Mouse (Mus musculus) neural tube, embryonic 13.5 days (tissue): ENCODE results near the gene Ccdc149. TPM values are rescaled to one million over a fixed set of nuclear protein-coding genes. Genes with fewer than 3 reads are reported as not detected.

ENCODE experiments used
- ATAC-seq: fragments of 200-750 bp; cut with Nextera tagmentation; 2 replicates; pipeline ENCODE4 v1.8.0; 2017; ENCODE audit warnings: low read depth, mild to moderate bottlenecking, moderate TSS enrichment, moderate library complexity
- H3K27ac ChIP-seq: fragments of 300-500 bp; sonication (generic); replicated peaks from 2 replicates; pipeline ENCODE4 v1.5.1; 2015; ENCODE audit warnings: moderate library complexity, mild to moderate bottlenecking, inconsistent platforms
- H3K27me3 ChIP-seq: fragments of 300-500 bp; sonication (generic); 2 replicates; pipeline ENCODE4 v1.6.1; 2015; ENCODE audit warnings: mild to moderate bottlenecking, inconsistent platforms
- H3K36me3 ChIP-seq: fragments of 300-500 bp; sonication (generic); 2 replicates; pipeline ENCODE4 v1.6.1; 2015; ENCODE audit warnings: mild to moderate bottlenecking, inconsistent platforms
- H3K4me1 ChIP-seq: fragments of 300-500 bp; sonication (generic); replicated peaks from 2 replicates; pipeline ENCODE4 v1.6.1; 2015; ENCODE audit warnings: inconsistent platforms
- H3K4me2 ChIP-seq: fragments of 300-500 bp; sonication (generic); 2 replicates; pipeline ENCODE4 v1.6.1; 2015; ENCODE audit warnings: inconsistent platforms, mild to moderate bottlenecking, moderate library complexity
- H3K4me3 ChIP-seq: fragments of 300-500 bp; sonication (generic); 2 replicates; pipeline ENCODE4 v1.5.1; 2015; ENCODE audit warnings: mild to moderate bottlenecking, inconsistent platforms
- H3K9ac ChIP-seq: fragments of 300-500 bp; sonication (generic); 2 replicates; pipeline ENCODE4 v1.6.1; 2015; ENCODE audit warnings: moderate library complexity, mild to moderate bottlenecking, inconsistent platforms
- H3K9me3 ChIP-seq: fragments of 300-500 bp; sonication (generic); 2 replicates; pipeline ENCODE4 v1.6.1; 2016; ENCODE audit warnings: inconsistent platforms
- WGBS: fragments of 180-500 bp; shearing (Covaris S2); methylation state at CpG from one replicate; pipeline ENCODE4 v1.1.7; 2015; 5-methylcytosine and 5-hydroxymethylcytosine counted together
- polyA plus RNA-seq: library from polyadenylated mRNA; unstranded; fragments of >200 nt; fragmentation: Nextera tagmentation; extraction: Ambion mirVana; gene quantifications from 2 replicates; pipeline ENCODE4 v1.2.1, GENCODE M21; 2015

Gene Ccdc149
- polyA plus RNA-seq: 7.5 and 7.8 TPM in 2 replicates

DNA sequence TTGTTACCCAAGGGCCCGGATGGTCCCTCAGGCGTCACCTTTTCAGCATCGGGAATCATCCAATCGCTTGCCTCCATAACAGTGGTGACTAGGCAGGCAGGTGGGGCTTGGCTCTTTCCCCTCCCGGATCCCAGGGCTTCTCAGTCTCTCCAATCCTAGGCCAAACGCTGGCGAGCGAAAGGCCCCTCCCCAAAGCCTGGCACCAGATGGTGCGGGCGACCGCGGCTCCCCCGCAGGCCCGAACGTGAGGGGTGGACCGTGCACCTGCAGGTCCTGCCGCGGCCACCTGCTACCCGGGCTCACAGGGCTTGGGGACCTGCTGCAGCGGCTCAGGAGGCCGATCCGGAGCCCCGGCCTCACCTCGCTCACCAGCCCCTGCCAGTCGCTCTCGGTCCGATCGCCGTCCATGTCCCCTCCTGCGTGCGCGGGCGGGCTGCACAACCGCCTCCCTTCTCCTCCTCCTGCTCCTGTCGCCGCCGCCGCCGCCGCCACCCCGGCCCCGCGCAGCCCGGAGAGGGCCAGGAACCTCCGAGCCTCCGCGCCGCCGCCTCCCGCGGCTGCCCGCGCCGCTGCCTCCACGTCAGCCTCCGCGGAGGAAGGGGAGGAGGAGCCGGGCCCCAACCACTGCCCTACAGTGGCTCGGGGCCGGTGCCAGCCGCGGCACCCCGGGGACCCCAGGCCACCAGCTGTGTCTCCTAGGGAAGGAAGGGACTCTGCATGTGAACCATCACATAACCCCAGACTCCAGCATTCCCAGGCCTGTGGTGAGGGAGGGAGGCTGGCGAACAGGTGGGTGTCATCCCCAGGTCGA lies at the start of gene Ccdc149:
Gene Ccdc149, minus strand, starts transcription at position 531 of the 811 bp plus-strand sequence.
- H3K9ac ChIP-seq: peak within 1 kb of the TSS; percentile 92
- peak within 1 kb of the TSS; percentile 67 for H3K4me3 ChIP-seq
- peaks cover 15% of the 10 kb centered on the region for H3K4me1 ChIP-seq
- 1% methylated on average over 51 of the region's 65 CpGs for WGBS
- no peaks in the 10 kb centered on the region for H3K36me3 ChIP-seq
- 0 out of 2 replicates have a peak, but pooled peaks cover 2% of the 10 kb centered on the region for H3K27me3 ChIP-seq
- H3K9me3 ChIP-seq: no peaks in the 10 kb centered on the region; the same call in 1 of the 2 replicates
- H3K4me2 ChIP-seq: peak within 1 kb of the TSS; percentile 84
- peak; percentile 94 for ATAC-seq
- H3K27ac ChIP-seq: peak within 1 kb of the TSS; percentile 87

DNA sequence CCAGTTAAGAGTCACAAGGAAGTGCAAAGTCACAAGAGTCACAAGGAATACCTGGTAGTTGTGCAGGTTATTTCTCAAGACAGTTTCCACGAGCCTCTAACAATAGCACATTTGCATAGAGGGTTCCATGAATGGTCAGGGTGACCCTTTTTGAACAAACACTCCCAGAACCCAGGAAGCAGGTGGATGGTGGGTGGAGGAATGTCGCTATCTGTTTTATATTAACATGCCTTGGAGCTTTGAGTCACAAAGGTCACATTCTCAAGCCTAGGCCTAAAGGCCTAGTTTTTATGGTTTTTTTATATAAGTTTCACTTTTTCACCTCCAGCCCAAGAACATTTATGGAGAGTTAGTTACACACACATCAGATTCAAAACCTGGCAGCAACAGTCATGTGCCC lies 48.6 kb upstream of the Ccdc149 start:
- H3K27ac ChIP-seq: no peak overlapping the region
- H3K4me1 ChIP-seq: peaks cover 12% of the 10 kb centered on the region
- H3K27me3 ChIP-seq: peaks cover 5% of the 10 kb centered on the region
- H3K9ac ChIP-seq: no peak overlapping the region
- no peak for ATAC-seq
- H3K9me3 ChIP-seq: no peaks in the 10 kb centered on the region
- no peaks in the 10 kb centered on the region for H3K36me3 ChIP-seq
- no peak overlapping the region for H3K4me3 ChIP-seq
- H3K4me2 ChIP-seq: no peak overlapping the region
- WGBS: 80% methylated on average over 2 of the region's 2 CpGs

GRCm38 (mm10) chr5:52516072-52516476 lies 44.8 kb upstream of the Ccdc149 start:
- peak overlapping the region; percentile 67 for H3K9ac ChIP-seq
- H3K9me3 ChIP-seq: no peaks in the 10 kb centered on the region
- H3K4me3 ChIP-seq: peak overlapping the region; percentile 36
- no peaks in the 10 kb centered on the region for H3K36me3 ChIP-seq
- H3K4me1 ChIP-seq: peaks cover 12% of the 10 kb centered on the region
- peaks cover 5% of the 10 kb centered on the region for H3K27me3 ChIP-seq
- H3K27ac ChIP-seq: no peak overlapping the region
- H3K4me2 ChIP-seq: peak overlapping the region; percentile 69
- 15% methylated on average over 21 of the region's 21 CpGs for WGBS
- ATAC-seq: peak; percentile 84

DNA sequence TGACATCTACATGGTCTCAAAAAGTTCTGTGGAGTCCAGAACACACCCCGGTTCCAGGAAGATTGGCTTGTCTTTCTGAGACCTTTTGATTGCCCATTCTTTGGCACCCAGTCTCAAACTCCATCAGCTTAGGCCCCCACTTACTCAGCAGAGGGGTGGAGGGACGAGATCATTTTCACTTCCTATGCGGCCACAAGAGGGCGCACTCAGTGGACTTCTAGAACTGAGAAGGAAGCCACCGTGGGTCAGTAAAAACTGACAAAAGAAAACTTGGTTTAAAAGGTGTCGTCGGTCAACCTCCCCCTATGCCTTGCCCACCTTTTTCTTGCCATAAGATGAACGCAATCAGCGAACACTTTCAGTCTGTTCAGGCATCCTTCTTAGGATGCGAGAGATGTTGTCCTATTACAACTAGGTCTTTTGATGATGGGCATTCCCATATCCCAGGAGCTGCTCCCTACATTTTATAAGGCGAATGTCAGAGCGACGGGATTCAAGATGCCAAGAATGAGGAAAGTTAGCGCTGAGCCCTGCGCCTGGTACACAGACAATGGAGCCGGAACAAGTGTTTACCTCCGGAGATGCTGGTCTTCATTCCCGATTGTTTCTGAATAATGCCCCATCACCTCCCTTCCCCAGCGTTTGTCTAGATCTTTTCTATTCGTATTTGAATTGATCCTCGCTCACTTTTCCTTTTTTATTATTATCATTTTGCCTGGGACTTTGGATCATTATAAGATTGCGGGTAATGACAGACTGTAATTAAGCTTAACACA lies 44.1 kb upstream of the Ccdc149 start:
- peaks cover 12% of the 10 kb centered on the region for H3K4me1 ChIP-seq
- no peak overlapping the region for H3K27ac ChIP-seq
- no peaks in the 10 kb centered on the region for H3K9me3 ChIP-seq
- peak overlapping the region; percentile 69 for H3K4me2 ChIP-seq
- H3K27me3 ChIP-seq: peaks cover 5% of the 10 kb centered on the region
- peak overlapping the region; percentile 36 for H3K4me3 ChIP-seq
- H3K9ac ChIP-seq: peak overlapping the region; percentile 67
- 21% methylated on average over 22 of the region's 22 CpGs for WGBS
- ATAC-seq: peak; percentile 50; the same call in 1 of the 2 replicates
- H3K36me3 ChIP-seq: no peaks in the 10 kb centered on the region

DNA sequence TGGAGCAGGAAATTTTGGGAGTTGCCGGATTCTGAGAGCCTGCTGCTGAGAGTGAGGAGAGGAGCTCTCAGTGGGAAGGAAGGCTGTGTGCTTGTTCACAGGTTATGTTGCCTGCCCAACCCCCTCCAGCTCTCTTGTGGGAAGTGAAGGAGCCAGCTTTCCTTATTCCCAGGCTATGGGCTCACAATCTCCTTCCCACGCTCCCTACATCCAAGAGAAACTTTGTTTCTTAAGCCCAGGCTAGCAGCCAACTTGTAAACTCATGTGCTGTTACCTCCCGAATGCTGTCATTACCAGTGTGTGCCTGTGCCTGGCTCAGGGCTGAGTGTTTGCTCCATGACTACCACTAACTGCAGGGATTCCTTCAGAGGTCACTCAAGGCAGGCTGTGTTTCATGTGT lies 39.8 kb upstream of the Ccdc149 start:
- Histone ChIP-seq H3K27ac (no peak overlapping the region), H3K9me3 (no peaks in the 10 kb centered on the region), H3K4me2 (no peak overlapping the region), H3K4me1 (peaks cover 8% of the 10 kb centered on the region), H3K27me3 (no peaks in the 10 kb centered on the region), H3K36me3 (no peaks in the 10 kb centered on the region), H3K4me3 (no peak overlapping the region), H3K9ac (no peak overlapping the region)
- WGBS: 72% methylated on average over 3 of the region's 3 CpGs
- no peak for ATAC-seq

- Histone ChIP-seq H3K9me3 (no peaks in the 10 kb centered on the region), H3K27ac (no peak overlapping the region), H3K4me2 (no peak overlapping the region), H3K27me3 (no peaks in the 10 kb centered on the region), H3K9ac (no peak overlapping the region), H3K36me3 (no peaks in the 10 kb centered on the region), H3K4me1 (no peaks in the 10 kb centered on the region), H3K4me3 (no peak overlapping the region)
- no peak for ATAC-seq
- WGBS: 88% methylated on average over 6 of the region's 6 CpGs
Measured at GRCm38 (mm10) chr5:52509416-52509815, 38.1 kb upstream of the Ccdc149 start.

DNA sequence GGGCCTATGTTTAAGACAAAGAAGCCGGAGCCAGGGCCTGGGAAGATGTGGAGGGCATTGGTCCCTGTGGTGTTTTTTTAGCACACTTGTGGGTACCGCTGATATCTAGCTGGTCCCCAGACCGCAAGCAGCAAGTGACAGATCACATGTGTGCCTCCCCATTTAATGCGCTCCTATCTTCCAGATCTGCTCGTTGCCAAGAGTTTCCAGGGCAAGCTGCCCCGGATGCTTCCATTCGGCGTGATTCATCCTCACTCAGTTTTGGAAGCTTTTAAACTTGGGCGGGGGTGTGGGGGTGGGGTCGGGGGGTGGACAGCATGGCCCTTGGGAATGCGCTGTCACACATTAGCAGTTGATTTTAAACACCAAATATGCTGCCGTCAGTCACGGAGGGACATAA lies 33.3 kb upstream of the Ccdc149 start:
- H3K9ac ChIP-seq: no peak overlapping the region
- no peak for ATAC-seq
- H3K27me3 ChIP-seq: no peaks in the 10 kb centered on the region
- H3K9me3 ChIP-seq: no peaks in the 10 kb centered on the region
- no peak overlapping the region for H3K4me2 ChIP-seq
- no peak overlapping the region for H3K27ac ChIP-seq
- H3K4me3 ChIP-seq: no peak overlapping the region
- no peaks in the 10 kb centered on the region for H3K4me1 ChIP-seq
- no peaks in the 10 kb centered on the region for H3K36me3 ChIP-seq
- 79% methylated on average over 13 of the region's 13 CpGs for WGBS

- no peaks in the 10 kb centered on the region for H3K4me1 ChIP-seq
- H3K9ac ChIP-seq: no peak overlapping the region
- no peak overlapping the region for H3K4me3 ChIP-seq
- H3K36me3 ChIP-seq: no peaks in the 10 kb centered on the region
- ATAC-seq: no peak
- 90% methylated on average over 11 of the region's 11 CpGs for WGBS
- no peaks in the 10 kb centered on the region for H3K9me3 ChIP-seq
- H3K27ac ChIP-seq: no peak overlapping the region
- no peak overlapping the region for H3K4me2 ChIP-seq
- H3K27me3 ChIP-seq: no peaks in the 10 kb centered on the region
Measured at GRCm38 (mm10) chr5:52504148-52504547, 32.8 kb upstream of the Ccdc149 start.

DNA sequence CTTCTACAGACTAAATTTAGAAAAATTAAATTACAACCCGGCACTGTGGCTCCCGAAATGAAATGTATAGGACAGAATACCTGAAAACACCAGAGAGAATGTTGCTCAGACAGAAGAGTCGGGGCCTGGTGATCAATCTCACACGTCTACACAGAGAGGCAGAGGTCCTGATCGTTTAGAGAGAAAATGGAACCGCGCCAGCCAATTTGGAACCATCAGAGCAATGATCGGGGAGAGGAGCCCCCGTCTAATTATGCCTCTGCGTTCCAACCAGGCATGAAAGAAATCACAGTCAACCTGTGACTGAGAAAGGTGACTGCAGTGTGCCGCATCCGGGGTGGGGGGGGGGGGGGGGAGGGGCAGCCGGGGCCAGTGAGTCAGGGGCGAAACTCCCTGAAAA lies 24.4 kb upstream of the Ccdc149 start:
- Histone ChIP-seq H3K27ac (no peak overlapping the region), H3K4me3 (no peak overlapping the region), H3K9ac (no peak overlapping the region), H3K4me1 (no peaks in the 10 kb centered on the region), H3K4me2 (no peak overlapping the region), H3K9me3 (no peaks in the 10 kb centered on the region), H3K27me3 (no peaks in the 10 kb centered on the region), H3K36me3 (no peaks in the 10 kb centered on the region)
- 56% methylated on average over 14 of the region's 14 CpGs for WGBS
- no peak for ATAC-seq

DNA sequence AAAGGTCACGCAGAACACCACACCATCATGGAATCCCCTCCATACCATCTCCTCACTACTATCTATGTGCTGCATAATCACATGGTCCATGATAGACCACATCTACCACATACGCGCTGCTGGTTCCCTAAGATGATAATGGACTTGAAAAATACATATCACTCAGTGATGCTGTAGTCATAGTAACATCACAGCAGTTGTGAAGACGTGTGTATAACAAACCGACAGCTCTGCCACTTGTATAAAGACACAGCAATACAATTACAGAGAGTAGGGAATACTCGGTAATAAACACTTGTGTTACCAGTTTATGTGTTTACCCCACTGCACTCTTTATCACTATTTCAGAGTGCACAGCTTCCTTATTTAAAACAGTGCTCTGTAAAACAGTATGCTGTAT lies 20.2 kb upstream of the Ccdc149 start:
- H3K36me3 ChIP-seq: no peaks in the 10 kb centered on the region
- 88% methylated on average over 6 of the region's 6 CpGs for WGBS
- no peaks in the 10 kb centered on the region for H3K4me1 ChIP-seq
- H3K4me3 ChIP-seq: no peak overlapping the region
- no peak for ATAC-seq
- H3K9me3 ChIP-seq: no peaks in the 10 kb centered on the region
- H3K9ac ChIP-seq: no peak overlapping the region
- no peak overlapping the region for H3K4me2 ChIP-seq
- H3K27me3 ChIP-seq: no peaks in the 10 kb centered on the region
- no peak overlapping the region for H3K27ac ChIP-seq

GRCm38 (mm10) chr5:52487559-52488430 lies 16.5 kb upstream of the Ccdc149 start:
- H3K9me3 ChIP-seq: no peaks in the 10 kb centered on the region
- WGBS: 87% methylated on average over 13 of the region's 13 CpGs
- no peaks in the 10 kb centered on the region for H3K36me3 ChIP-seq
- no peak overlapping the region for H3K4me3 ChIP-seq
- H3K4me1 ChIP-seq: no peaks in the 10 kb centered on the region
- no peak for ATAC-seq
- no peak overlapping the region for H3K9ac ChIP-seq
- no peak overlapping the region for H3K27ac ChIP-seq
- H3K27me3 ChIP-seq: no peaks in the 10 kb centered on the region
- H3K4me2 ChIP-seq: no peak overlapping the region
